Mouse (Mus musculus) heart, adult 2 months (tissue): ENCODE measurements around the gene Kmt5c. TPM values are rescaled to one million over a fixed set of nuclear protein-coding genes. Genes with fewer than 3 reads are reported as not detected.

ENCODE experiments used
- DNase-seq, 2 experiments: peaks; one replicate each; pipeline ENCODE4 v3.0.0; 2021
- H3K27ac ChIP-seq: fragments of 200-600 bp; 2 replicates; pipeline ENCODE4 v1.8.1; 2022
- H3K27me3 ChIP-seq: fragments of 200-500 bp; 2 replicates; pipeline ENCODE4 v1.6.1; 2012; ENCODE audit warnings: mild to moderate bottlenecking, low read length, inconsistent platforms, mixed read lengths; ENCODE audit not compliant: control insufficient read depth, insufficient read depth
- H3K36me3 ChIP-seq: fragments of 200-500 bp; 2 replicates; pipeline ENCODE4 v1.6.1; 2012; ENCODE audit warnings: low read length, inconsistent platforms; ENCODE audit not compliant: control insufficient read depth, insufficient read depth
- H3K4me1 ChIP-seq: fragments of 200-500 bp; 2 replicates; pipeline ENCODE4 v1.6.1; 2011; ENCODE audit warnings: low read length; ENCODE audit not compliant: control insufficient read depth, insufficient read depth
- H3K4me3 ChIP-seq: fragments of 200-600 bp; 2 replicates; pipeline ENCODE4 v1.8.1; 2022
- H3K79me2 ChIP-seq: fragments of 200-500 bp; replicated peaks from 2 replicates; pipeline ENCODE4 v1.6.1; 2012; ENCODE audit warnings: mild to moderate bottlenecking, inconsistent platforms, low read length, moderate library complexity, mixed read lengths; ENCODE audit not compliant: control insufficient read depth, insufficient read depth
- H3K9ac ChIP-seq: fragments of 200-500 bp; 2 replicates; pipeline ENCODE4 v1.6.1; 2012; ENCODE audit warnings: low read depth, mild to moderate bottlenecking, control low read depth, inconsistent platforms, low read length, mixed read lengths
- CTCF ChIP-seq: fragments of 200-600 bp; IDR thresholded peaks from 2 replicates; pipeline ENCODE4 v1.8.1; 2022; ENCODE audit warnings: antibody characterized with exemption, mild to moderate bottlenecking, moderate library complexity
- EP300 ChIP-seq: fragments of 200-500 bp; IDR thresholded peaks from 2 replicates; pipeline ENCODE4 v1.6.1; 2011; ENCODE audit warnings: low read depth, low read length, control low read depth; ENCODE audit not compliant: insufficient read depth
- POLR2A ChIP-seq: fragments of 200-500 bp; IDR thresholded peaks from 2 replicates; pipeline ENCODE4 v1.6.1; 2011; ENCODE audit warnings: mild to moderate bottlenecking, low read depth, low read length, control low read depth; ENCODE audit not compliant: insufficient read depth
- WGBS: fragments of 180-500 bp; shearing (Covaris S2); methylation state at CpG from one replicate; pipeline ENCODE4 v1.1.7; 2018; 5-methylcytosine and 5-hydroxymethylcytosine counted together
- intact Hi-C: fragments of 180-260 bp; cut with DNase I; formaldehyde crosslinking; loops from one replicate; pipeline ENCODE4 v1.15.1; 2025
- polyA plus RNA-seq: library from polyadenylated mRNA; depleted of rRNA; stranded (reverse); fragments of >200 nt; gene quantifications from 2 replicates; pipeline ENCODE4 v1.2.3, GENCODE M21; 2012
- total RNA-seq, 2 experiments: library from RNA; stranded (reverse); gene quantifications; 2 replicates each; pipeline ENCODE4 v1.2.3; 2021

Gene Kmt5c
- total and polyA plus RNA-seq, 3 experiments, result 8.5 to 36.4 (median 11.2) TPM

DNA sequence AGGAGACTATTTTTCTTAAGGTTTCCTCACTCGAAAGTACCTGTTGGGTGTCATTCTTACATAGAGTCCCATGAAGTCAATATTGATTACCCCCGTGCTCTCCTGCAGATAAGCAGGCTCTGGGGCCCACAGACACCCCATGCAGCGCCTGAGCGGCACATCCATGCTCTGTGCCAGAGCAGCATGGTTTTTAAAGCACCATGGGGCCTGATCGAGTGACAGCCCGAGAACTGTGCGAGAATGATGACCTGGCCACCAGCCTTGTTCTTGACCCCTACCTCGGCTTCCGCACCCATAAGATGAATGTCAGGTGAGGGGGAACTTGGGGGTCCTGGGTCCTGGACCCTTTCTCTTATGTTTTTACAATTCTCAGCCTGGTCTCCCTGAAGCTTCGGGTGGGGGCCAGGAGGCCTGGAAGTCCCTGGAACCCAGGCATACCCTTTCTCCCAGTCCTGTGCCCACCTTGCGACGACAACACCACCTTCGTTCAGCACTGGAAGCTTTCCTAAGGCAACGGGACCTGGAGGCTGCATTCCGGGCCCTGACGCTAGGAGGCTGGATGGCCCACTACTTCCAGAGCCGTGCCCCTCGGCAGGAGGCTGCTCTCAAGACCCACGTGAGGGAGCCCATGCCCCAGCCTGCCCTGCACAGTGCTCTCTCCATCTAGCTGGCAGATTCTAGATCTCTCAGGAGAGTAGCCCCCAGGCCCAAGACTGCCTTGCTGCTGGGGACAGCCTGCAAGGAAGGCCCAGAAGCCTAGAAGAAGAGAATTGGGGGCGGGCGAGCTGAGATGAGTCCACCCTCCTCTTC lies 2.0 kb downstream of the Kmt5c start:
- H3K79me2 ChIP-seq, result no peaks in the 10 kb centered on the region
- no peak overlapping the region for H3K9ac ChIP-seq
- TF ChIP-seq EP300, result no peak
- TF ChIP-seq POLR2A, result no peak
- no peak for TF ChIP-seq CTCF
- no peak overlapping the region for H3K4me3 ChIP-seq
- intact Hi-C loops, result loop anchor here (1.0 to 5.0 kb wide), 3 partner anchors 47 to 320 kb away; partner anchors contain the start of genes Ppp6r1, Tmem238 and U2af2
- H3K36me3 ChIP-seq, result no peaks in the 10 kb centered on the region
- 89% methylated on average over 21 of the region's 21 CpGs for WGBS
- no peak for DNase-seq
- H3K4me1 ChIP-seq, result peaks cover 3% of the 10 kb centered on the region; the same call in 1 of the 2 replicates
- H3K27me3 ChIP-seq, result no peaks in the 10 kb centered on the region
- no peak overlapping the region; the same call in 1 of the 2 replicates for H3K27ac ChIP-seq

DNA sequence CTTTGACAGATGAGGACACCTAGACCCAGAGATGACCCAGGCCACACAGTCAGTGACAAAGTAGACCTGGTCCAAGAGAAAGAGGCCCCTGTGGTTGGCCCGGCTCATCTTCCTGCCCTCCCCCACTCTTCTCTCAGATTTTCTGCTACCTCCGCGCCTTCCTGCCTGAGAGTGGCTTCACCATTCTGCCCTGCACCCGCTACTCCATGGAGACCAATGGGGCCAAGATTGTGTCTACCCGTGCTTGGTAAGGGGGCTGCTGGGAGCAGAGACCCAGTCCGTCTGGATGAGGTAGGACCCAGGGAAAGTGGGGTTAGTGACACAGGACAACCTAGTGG lies 2.5 kb downstream of the Kmt5c start:
- H3K4me1 ChIP-seq, result peaks cover 3% of the 10 kb centered on the region; the same call in 1 of the 2 replicates
- DNase-seq, result no peak
- H3K79me2 ChIP-seq, result no peaks in the 10 kb centered on the region
- no peak overlapping the region for H3K4me3 ChIP-seq
- no peaks in the 10 kb centered on the region for H3K36me3 ChIP-seq
- H3K27ac ChIP-seq, result no peak overlapping the region
- H3K9ac ChIP-seq, result no peak overlapping the region
- TF ChIP-seq CTCF (no peak), POLR2A (no peak)
- WGBS, result 93% methylated on average over 6 of the region's 6 CpGs
- intact Hi-C loops, result loop anchor here (5.0 kb wide), 1 partner anchor 320 kb away; the partner anchor contains the start of gene U2af2
- H3K27me3 ChIP-seq, result no peaks in the 10 kb centered on the region

DNA sequence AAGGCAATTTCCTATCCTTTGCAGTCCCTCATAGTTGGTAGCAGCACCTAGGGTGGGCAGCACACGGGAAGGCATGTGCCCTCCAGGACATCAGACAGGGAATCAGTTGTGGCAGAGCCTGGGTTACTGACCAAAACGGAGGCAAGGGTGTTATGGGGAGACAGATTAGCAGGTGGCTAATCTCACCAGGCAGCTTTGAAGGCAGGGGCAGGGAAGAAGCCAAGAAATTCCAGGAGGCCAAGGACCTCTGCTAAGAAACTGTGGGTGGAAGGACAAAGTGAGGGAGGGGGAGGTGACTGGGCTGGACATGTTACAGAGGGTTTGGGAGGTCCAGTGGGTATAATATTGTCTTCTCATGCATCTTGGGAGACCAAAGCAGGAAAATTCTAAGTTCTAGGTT lies 3.4 kb downstream of the Kmt5c start:
- Histone ChIP-seq H3K36me3 (no peaks in the 10 kb centered on the region), H3K9ac (no peak overlapping the region), H3K79me2 (no peaks in the 10 kb centered on the region), H3K27ac (no peak overlapping the region), H3K4me1 (peaks cover 3% of the 10 kb centered on the region; the same call in 1 of the 2 replicates), H3K4me3 (no peak overlapping the region), H3K27me3 (no peaks in the 10 kb centered on the region)
- TF ChIP-seq CTCF, result no peak
- intact Hi-C loops, result loop anchor here (5.0 kb wide), 1 partner anchor 319 kb away; the partner anchor contains the start of gene U2af2
- no peak for DNase-seq
- 62% methylated on average over 2 of the region's 2 CpGs for WGBS

DNA sequence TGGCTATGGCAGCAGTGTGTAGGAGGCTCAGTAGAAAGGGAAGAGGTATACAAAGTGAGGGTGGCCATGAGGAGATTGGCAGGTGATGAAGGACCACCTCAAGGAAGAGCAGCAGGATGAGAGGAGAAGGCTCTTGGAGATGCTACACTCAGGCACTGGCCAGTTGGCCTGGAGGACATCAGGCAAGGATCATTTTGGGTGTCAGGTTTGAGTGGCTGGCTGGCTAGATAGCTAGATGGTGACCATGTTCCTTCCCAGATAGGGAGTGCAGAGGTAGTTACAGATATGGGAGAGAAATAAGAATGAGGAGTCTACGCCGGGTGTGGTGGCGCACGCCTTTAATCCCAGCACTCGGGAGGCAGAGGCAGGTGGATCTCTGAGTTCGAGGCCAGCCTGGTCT lies 5.0 kb downstream of the Kmt5c start:
- TF ChIP-seq EP300, result no peak
- TF ChIP-seq CTCF, result no peak
- no peak for TF ChIP-seq POLR2A
- H3K27me3 ChIP-seq, result no peaks in the 10 kb centered on the region
- no peak overlapping the region for H3K4me3 ChIP-seq
- WGBS, result 94% methylated on average over 6 of the region's 6 CpGs
- no peak overlapping the region for H3K9ac ChIP-seq
- no peak for DNase-seq
- intact Hi-C loops, result loop anchor here (5.0 kb wide), 1 partner anchor 317 kb away; the partner anchor contains the start of gene U2af2
- H3K79me2 ChIP-seq, result no peaks in the 10 kb centered on the region
- no peak overlapping the region for H3K27ac ChIP-seq
- peaks cover 3% of the 10 kb centered on the region; the same call in 1 of the 2 replicates for H3K4me1 ChIP-seq
- no peaks in the 10 kb centered on the region for H3K36me3 ChIP-seq

DNA sequence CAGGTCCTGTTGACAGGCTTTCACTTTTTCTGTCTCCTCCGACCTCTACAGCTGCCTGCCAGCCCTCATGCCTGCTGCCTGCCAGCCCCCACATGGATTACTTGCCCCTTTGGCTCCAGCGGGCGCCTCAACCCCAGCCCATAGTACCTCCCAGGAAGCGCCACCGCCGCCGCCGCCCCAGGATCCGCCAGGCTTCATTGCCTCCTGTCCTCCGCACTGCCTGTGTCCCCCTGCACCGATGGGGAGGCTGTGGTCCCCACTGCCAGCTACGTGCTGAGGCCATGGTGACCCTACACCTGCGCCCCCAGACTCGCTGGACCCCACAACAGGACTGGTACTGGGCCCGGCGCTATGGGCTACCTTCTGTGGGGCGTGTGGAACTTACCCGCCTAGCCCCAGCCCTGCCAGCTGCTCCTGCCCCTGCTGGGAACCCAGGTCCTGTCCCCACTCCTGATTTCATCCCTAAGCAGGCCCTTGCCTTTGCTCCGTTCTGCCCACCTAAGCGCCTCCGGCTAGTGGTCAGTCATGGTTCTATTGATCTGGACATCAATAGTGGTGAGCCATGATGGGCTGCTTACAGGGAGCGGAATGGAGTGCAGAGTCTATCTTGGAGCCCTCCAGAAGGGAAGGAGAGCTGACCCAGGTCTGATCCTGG lies 6.5 kb downstream of the Kmt5c start:
- DNase-seq, result no peak
- intact Hi-C loops, result no loop called here
- H3K27me3 ChIP-seq, result no peaks in the 10 kb centered on the region
- H3K4me3 ChIP-seq, result no peak overlapping the region
- TF ChIP-seq POLR2A (no peak), EP300 (no peak), CTCF (no peak)
- no peaks in the 10 kb centered on the region for H3K36me3 ChIP-seq
- no peaks in the 10 kb centered on the region; the same call in 1 of the 2 replicates for H3K4me1 ChIP-seq
- H3K79me2 ChIP-seq, result no peaks in the 10 kb centered on the region
- H3K9ac ChIP-seq, result no peak overlapping the region
- 91% methylated on average over 22 of the region's 22 CpGs for WGBS
- no peak overlapping the region for H3K27ac ChIP-seq
